Mouse (Mus musculus) forebrain, embryonic 11.5 days (tissue): Measurements from ENCODE around the gene H2afz. TPM values are rescaled to one million over a fixed set of nuclear protein-coding genes. Genes with fewer than 3 reads are reported as not detected.

Experiments used
- ATAC-seq: fragments of 200-750 bp; cut with Nextera tagmentation; replicated peaks from 2 replicates; pipeline ENCODE4 v1.8.0; 2017; ENCODE audit warnings: moderate TSS enrichment; ENCODE audit not compliant: low FRiP score
- DNase-seq: peaks from one replicate; pipeline ENCODE4 v3.0.0-alpha.2; 2017; ENCODE audit warnings: low spot score
- H3K27ac ChIP-seq: fragments of 300-500 bp; sonication (generic); 2 replicates; pipeline ENCODE4 v1.5.1; 2014; ENCODE audit warnings: low read depth, low read length
- H3K27me3 ChIP-seq: fragments of 300-500 bp; sonication (generic); 2 replicates; pipeline ENCODE4 v1.6.1; 2014; ENCODE audit warnings: mild to moderate bottlenecking, low read length, mixed read lengths; ENCODE audit not compliant: control insufficient read depth, insufficient read depth
- H3K36me3 ChIP-seq: fragments of 300-500 bp; sonication (generic); 2 replicates; pipeline ENCODE4 v1.6.1; 2014; ENCODE audit warnings: mild to moderate bottlenecking, low read length, moderate library complexity, mixed read lengths; ENCODE audit not compliant: control insufficient read depth, insufficient read depth
- H3K4me1 ChIP-seq: fragments of 300-500 bp; sonication (generic); replicated peaks from 2 replicates; pipeline ENCODE4 v1.6.1; 2014; ENCODE audit warnings: low read length, mixed read lengths; ENCODE audit not compliant: control insufficient read depth, insufficient read depth
- H3K4me2 ChIP-seq: fragments of 300-500 bp; sonication (generic); 2 replicates; pipeline ENCODE4 v1.6.1; 2014; ENCODE audit warnings: low read depth, mild to moderate bottlenecking, low read length, moderate library complexity, mixed read lengths; ENCODE audit not compliant: severe bottlenecking
- H3K4me3 ChIP-seq: fragments of 300-500 bp; sonication (generic); 2 replicates; pipeline ENCODE4 v1.5.1; 2014; ENCODE audit warnings: low read depth, low read length
- H3K9ac ChIP-seq: fragments of 300-500 bp; sonication (generic); 2 replicates; pipeline ENCODE4 v1.6.1; 2014; ENCODE audit warnings: low read length
- H3K9me3 ChIP-seq: fragments of 300-500 bp; sonication (generic); 2 replicates; pipeline ENCODE4 v1.6.1; 2016; ENCODE audit warnings: low read length, mixed read lengths; ENCODE audit not compliant: control insufficient read depth
- WGBS: fragments of 180-500 bp; shearing (Covaris S2); extraction: QIAGEN DNeasy Blood & Tissue Kit; methylation state at CpG from one replicate; pipeline ENCODE4 v1.1.7; 2014; 5-methylcytosine and 5-hydroxymethylcytosine counted together
- polyA plus RNA-seq: library from polyadenylated mRNA; unstranded; fragments of >200 nt; fragmentation: Nextera tagmentation; extraction: Ambion mirVana; gene quantifications from 2 replicates; pipeline ENCODE4 v1.2.1, GENCODE M21; 2014

Gene H2afz
- polyA plus RNA-seq, 1 experiment from 2014 or later, result 3,427 TPM

DNA sequence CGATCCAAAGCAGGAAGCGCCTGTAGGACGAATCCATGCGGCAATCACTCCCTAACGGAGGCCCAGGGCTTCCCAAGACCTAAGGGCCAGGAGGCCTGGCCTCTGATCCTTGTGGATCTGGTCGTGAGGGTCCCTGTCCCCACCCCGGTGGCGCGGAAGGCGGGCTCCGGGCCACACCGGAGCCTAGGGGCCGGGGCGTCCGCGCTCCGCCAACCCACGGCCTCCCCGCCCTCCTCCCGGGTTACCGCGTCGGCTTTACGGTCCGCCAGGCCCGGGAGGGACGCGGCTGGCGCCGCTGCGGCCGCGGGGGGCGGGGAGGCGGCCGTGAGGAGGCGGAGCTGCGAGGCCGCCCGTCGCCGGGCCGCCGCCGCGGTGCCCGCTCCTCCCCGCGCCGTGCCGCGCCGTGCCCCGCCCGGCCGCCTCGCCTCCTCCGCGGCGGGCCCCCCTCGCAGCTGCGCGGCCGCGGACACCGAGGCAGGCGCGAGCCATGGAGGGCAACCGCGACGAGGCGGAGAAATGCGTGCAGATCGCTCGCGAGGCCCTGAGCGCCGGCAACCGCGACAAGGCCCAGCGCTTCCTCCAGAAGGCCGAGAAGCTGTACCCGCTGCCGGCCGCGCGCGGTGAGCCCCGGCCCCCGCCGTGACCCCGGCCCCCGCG is 3.3 kb downstream of the H2afz start, which contains the start of gene Dnajb14:
Gene Dnajb14, plus strand, starts transcription at position 239 of the 657 bp plus-strand sequence.
- peaks cover 4% of the 10 kb centered on the region; the same call in 1 of the 2 replicates for H3K4me1 ChIP-seq
- peak within 1 kb of the TSS; percentile 98 for H3K9ac ChIP-seq
- H3K4me2 ChIP-seq, result peak within 1 kb of the TSS; percentile 88
- H3K27ac ChIP-seq, result peak within 1 kb of the TSS; percentile 96
- H3K27me3 ChIP-seq, result no peaks in the 10 kb centered on the region
- WGBS, result 0% methylated on average over 50 of the region's 94 CpGs
- no peaks in the 10 kb centered on the region for H3K36me3 ChIP-seq
- DNase-seq (peak; percentile 84), ATAC-seq (peak; percentile 26)
- no peaks in the 10 kb centered on the region for H3K9me3 ChIP-seq
- H3K4me3 ChIP-seq, result peak within 1 kb of the TSS; percentile 72

GRCm38 (mm10) chr3:137868094-137868913 is 4.0 kb downstream of the H2afz start:
- H3K4me3 ChIP-seq, result peak overlapping the region; percentile 72
- WGBS, result 3% methylated on average over 26 of the region's 26 CpGs
- H3K4me2 ChIP-seq, result peak overlapping the region; percentile 88
- H3K36me3 ChIP-seq, result no peaks in the 10 kb centered on the region
- H3K27ac ChIP-seq, result peak overlapping the region; percentile 96
- ATAC-seq (peak; percentile 2), DNase-seq (no peak)
- H3K4me1 ChIP-seq, result peaks cover 4% of the 10 kb centered on the region; the same call in 1 of the 2 replicates
- H3K9me3 ChIP-seq, result no peaks in the 10 kb centered on the region
- no peaks in the 10 kb centered on the region for H3K27me3 ChIP-seq
- H3K9ac ChIP-seq, result peak overlapping the region; percentile 98

DNA sequence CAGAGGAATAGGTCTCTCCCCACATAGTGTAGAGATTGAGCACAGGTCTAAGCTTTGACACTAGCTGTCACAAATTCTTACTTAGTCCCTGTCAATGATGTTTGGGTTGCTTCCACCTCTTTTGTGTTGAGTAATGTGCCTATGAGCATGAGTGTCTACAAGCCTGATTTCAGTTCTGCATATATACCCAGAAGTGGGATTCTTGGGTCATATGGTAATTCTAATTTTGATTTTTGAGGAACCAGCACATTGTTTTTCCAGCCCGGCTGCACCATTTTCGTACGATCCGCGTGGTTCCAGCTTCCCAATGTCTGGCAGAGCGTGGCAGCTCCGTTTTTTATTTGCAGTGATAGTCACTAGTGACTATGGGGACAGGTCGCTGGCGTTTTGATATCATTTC is 5.1 kb downstream of the H2afz start:
- no peak overlapping the region for H3K4me3 ChIP-seq
- no peaks in the 10 kb centered on the region for H3K9me3 ChIP-seq
- 94% methylated on average over 9 of the region's 9 CpGs for WGBS
- H3K27me3 ChIP-seq, result no peaks in the 10 kb centered on the region
- no peak overlapping the region for H3K27ac ChIP-seq
- H3K9ac ChIP-seq, result no peak overlapping the region
- DNase-seq (no peak), ATAC-seq (no peak)
- H3K4me2 ChIP-seq, result no peak overlapping the region
- peaks cover 4% of the 10 kb centered on the region; the same call in 1 of the 2 replicates for H3K4me1 ChIP-seq
- H3K36me3 ChIP-seq, result no peaks in the 10 kb centered on the region

DNA sequence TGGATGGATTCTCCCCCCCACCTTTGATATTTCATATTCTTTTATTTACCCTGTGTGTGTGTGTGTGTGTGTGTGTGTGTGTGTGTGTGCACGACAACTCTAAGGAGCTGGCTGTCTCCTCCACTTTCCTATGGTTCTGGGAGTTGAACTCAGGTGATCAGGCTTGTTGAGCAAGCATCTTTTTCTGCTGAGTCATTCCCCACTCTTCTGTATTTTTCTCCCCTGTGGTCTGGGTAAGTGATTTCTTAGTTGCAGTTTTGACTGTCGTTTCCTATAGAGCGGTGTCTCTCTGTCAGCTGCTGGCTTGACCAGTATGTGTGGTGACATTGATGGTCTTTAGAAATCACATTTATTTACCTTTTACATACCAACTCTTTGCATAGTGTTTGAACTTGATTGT is 15.0 kb downstream of the H2afz start:
- no peak for ATAC-seq
- H3K27me3 ChIP-seq, result no peaks in the 10 kb centered on the region
- no peak for DNase-seq

DNA sequence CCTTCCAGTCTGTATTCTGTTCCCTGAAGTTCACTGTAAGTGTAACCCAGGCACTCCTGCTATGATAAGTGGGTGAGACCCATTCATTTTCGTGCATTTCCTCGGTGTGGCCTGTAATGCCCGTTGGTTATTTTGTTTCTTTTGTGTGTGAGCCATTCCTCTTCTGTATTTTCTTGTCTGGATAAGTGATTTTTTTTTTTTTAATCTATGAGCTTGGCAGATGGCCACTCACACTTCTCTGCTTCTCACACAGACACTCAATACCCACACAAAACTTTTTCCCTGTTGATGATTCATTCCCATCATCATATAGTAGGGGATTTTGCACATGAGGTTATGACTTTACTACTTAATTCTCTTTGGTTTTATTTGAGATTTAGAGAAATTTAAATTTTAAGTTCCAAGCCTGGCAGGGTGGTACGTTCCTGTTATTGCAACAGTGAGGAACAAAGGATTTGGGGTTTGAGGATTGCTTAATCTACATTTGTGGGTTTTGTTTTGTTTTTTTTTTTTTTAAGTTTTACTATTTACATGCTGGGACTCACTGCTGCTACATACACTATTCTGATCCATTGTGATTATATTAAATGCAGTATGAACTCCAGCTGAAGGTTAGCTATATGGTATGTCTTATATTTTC is 15.9 kb downstream of the H2afz start:
- no peaks in the 10 kb centered on the region for H3K27me3 ChIP-seq
- no peak overlapping the region for H3K27ac ChIP-seq
- H3K4me1 ChIP-seq, result no peaks in the 10 kb centered on the region
- H3K9me3 ChIP-seq, result no peaks in the 10 kb centered on the region
- no peak for ATAC-seq
- WGBS, result 87% methylated on average over 4 of the region's 4 CpGs
- H3K9ac ChIP-seq, result no peak overlapping the region
- H3K36me3 ChIP-seq, result no peaks in the 10 kb centered on the region
- DNase-seq, result no peak
- no peak overlapping the region for H3K4me3 ChIP-seq
- H3K4me2 ChIP-seq, result no peak overlapping the region

More for the DNA sequence above, 15.0 kb downstream of the H2afz start:
- H3K36me3 ChIP-seq, result no peaks in the 10 kb centered on the region
- no peak overlapping the region for H3K9ac ChIP-seq
- no peak overlapping the region for H3K4me3 ChIP-seq
- H3K9me3 ChIP-seq, result no peaks in the 10 kb centered on the region
- no peaks in the 10 kb centered on the region for H3K4me1 ChIP-seq
- 91% methylated on average over 3 of the region's 3 CpGs for WGBS
- no peak overlapping the region for H3K4me2 ChIP-seq
- no peak overlapping the region for H3K27ac ChIP-seq

DNA sequence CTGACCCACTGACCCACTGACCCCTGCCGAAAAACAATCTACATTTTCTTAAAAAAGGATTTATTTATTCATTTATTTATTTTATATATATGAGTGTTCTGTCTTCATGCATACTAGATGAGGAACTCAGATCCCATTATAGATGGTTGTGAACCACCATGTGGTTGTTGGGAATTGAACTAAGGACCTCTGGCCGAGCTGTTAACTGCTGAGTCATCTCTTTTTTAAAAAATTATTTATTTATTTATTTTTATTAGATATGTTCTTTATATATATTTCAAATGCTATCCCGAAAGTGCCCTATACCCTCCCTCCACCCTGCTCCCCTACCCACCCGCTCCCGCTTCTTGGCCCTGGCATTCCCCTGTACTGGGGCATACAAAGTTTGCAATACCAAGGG is 16.8 kb downstream of the H2afz start:
- no peak for DNase-seq
- Histone ChIP-seq H3K27ac (no peak overlapping the region), H3K4me3 (no peak overlapping the region), H3K4me2 (no peak overlapping the region), H3K9me3 (no peaks in the 10 kb centered on the region), H3K9ac (no peak overlapping the region), H3K27me3 (no peaks in the 10 kb centered on the region), H3K36me3 (no peaks in the 10 kb centered on the region), H3K4me1 (no peaks in the 10 kb centered on the region)
- WGBS, result 91% methylated on average over 5 of the region's 5 CpGs
- no peak for ATAC-seq

DNA sequence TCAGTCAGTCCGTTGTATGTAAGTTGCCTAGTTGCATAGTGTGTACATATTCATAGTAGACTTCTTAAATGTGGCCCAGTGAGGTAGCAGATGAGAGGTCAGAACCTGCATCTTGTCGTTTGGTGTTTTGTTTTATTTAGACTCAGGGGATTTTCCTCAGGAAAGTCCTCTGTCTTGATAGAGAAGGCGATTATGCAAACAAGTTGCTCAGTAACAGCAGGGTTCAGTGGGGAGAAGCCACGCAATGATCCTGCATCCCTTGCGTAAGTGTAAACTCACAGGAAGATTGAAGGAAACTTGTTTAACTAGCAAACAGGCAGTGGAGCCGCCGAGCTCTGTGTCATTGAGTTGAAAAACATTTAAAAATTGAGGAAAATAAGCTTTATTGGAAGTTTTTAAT is 23.7 kb downstream of the H2afz start:
- peak overlapping the region; percentile 25; the same call in 1 of the 2 replicates for H3K27ac ChIP-seq
- no peaks in the 10 kb centered on the region for H3K4me1 ChIP-seq
- H3K9ac ChIP-seq, result no peak overlapping the region
- ATAC-seq, result no peak
- no peak for DNase-seq
- H3K36me3 ChIP-seq, result no peaks in the 10 kb centered on the region
- H3K4me2 ChIP-seq, result no peak overlapping the region
- H3K4me3 ChIP-seq, result no peak overlapping the region
- no peaks in the 10 kb centered on the region for H3K9me3 ChIP-seq
- no peaks in the 10 kb centered on the region for H3K27me3 ChIP-seq
- 69% methylated on average over 7 of the region's 7 CpGs for WGBS

GRCm38 (mm10) chr3:137891089-137891488 is 26.8 kb downstream of the H2afz start:
- H3K4me1 ChIP-seq, result no peaks in the 10 kb centered on the region
- DNase-seq (no peak), ATAC-seq (no peak)
- WGBS, result 85% methylated on average over 3 of the region's 3 CpGs
- no peak overlapping the region for H3K4me3 ChIP-seq
- H3K27ac ChIP-seq, result no peak overlapping the region
- H3K27me3 ChIP-seq, result no peaks in the 10 kb centered on the region
- H3K9ac ChIP-seq, result no peak overlapping the region
- no peaks in the 10 kb centered on the region for H3K9me3 ChIP-seq
- no peaks in the 10 kb centered on the region; the same call in 1 of the 2 replicates for H3K36me3 ChIP-seq
- H3K4me2 ChIP-seq, result no peak overlapping the region
